Mouse (Mus musculus) spleen, postnatal 4 days (tissue): ENCODE results near the gene Cep128.

Experiments used
- DNase-seq, 2 experiments: peaks; one replicate each; pipeline ENCODE4 v3.0.0; 2022; ENCODE audit warnings: low spot score in 2 of 2

Cep128 gene

DNA sequence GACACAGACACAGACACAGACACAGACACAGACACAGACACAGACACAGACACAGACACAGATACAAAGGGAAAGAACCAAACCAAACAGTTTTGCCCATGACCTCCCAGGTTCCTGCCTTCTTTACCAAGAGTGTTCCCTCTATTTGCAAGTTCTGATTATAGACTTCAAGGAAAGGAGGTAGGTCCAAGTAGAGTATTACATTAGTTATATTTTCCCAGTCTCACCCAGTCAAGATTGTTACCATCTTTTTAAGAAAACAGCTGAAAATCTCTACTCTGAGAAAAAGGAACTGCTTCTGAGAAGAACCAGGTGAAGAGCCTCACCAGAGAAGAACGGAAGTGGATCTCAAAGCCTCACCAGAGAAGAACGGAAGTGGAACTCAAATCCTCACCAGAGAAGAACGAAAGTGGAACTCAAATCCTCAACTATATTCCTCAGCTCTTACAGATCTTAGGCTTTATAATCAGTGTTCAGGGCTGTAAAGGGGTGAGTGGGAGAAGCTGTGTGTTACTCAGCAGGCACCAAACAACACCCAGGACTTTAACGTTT, 200.8 kb downstream of the Cep128 start:
- no peak for DNase-seq

DNA sequence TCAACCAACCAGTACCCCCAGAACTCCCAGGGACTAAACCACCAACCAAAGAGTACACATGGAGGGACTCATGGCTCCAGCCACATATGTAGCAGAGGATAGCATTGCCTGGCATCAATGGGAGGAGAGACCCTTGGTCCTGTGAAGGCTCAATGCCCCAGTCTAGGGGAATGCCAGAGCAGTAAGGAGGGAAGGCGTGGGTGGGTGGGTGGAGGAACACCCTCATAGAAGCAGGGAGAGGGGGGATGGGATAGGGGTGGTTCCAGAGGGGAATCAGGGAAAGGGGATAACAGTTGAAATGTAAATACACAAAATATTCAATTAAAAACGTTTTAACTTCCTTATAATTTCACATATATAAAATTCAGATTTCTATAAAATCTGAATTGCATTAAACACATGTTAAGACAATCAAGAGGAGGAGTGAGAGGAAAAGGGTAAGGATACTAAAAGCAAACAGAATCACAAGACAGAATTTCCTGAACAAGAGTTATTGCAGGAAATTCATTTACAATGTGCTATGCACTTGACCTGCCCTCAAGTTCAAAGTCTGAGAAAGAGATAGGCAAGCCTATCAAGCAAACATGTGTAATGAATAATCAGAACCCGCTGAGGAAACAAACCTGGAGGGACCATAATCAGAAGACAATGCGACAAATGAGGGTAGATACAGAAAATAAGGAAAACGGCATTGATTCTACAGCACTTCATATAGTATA, 207.2 kb downstream of the Cep128 start:
- DNase-seq, result no peak

DNA sequence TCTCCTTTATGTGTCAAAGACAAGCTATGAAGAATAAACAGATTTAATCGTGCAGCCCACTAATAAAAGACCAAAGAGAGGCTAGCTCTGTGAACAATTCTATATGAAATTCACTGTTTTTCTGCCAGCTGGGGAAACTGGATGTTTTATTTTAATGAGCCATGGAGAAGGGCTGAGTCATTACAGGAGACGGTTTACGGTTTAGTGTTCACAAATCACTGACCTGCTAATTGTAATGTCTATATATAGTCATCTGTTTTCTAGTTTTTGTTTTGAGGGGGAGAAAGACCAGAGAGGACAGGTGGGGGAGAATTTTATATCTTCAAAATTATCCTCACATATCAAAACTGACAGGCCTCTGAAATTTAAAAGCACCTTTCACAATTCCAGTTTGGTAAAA, 212.6 kb downstream of the Cep128 start:
- no peak for DNase-seq

DNA sequence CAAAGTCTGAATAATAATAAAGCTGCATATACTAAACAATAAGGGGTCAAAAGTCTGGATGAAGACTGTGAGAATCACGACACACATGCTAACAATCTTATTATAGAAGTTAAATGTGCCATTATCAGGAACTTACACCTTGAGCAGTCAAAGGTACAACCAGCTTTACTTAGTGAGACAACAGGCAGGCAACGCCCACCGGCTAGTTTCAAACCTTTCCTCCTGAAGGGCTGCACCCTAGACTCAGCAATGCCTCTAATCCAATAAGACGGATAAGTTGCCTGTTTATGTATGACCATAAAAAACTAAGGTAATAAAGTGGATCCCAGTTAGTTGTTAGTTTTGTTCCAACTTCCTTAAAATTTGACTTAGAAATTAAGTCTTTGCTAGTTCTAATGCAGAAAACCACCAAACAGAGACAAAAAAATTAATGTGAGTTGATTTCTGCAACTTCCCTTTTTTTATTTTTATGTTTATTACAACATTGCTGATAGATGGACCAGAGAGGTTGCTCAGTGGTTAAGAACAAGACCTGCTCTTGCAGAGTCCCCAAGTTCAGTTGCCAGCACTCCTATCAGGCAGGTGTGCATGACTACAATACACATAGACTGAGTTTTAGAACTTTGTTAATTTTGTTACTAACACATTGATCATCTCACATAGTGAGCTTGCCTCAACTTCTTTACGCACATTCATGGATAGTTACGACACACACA, 223.0 kb downstream of the Cep128 start:
- DNase-seq, result no peak

DNA sequence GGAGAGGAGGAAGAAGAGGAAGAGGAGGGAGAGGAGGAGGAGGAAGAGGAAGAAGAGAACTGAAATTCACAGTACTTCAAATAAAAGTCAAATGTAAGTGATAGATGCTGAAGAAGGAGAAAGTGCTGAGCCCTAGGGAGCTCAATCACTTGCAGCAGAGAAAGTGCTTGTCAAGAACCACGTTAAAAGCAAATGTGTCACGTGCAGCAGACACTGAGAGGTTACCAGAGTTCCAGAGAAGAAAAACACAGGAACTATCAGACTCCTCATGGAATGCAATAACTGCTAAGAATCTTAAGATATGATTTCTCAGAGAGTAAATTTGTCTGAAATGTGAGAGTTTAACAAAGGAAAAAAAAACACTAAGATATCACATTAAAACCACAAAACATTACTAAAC, 225.7 kb downstream of the Cep128 start:
- no peak for DNase-seq

DNA sequence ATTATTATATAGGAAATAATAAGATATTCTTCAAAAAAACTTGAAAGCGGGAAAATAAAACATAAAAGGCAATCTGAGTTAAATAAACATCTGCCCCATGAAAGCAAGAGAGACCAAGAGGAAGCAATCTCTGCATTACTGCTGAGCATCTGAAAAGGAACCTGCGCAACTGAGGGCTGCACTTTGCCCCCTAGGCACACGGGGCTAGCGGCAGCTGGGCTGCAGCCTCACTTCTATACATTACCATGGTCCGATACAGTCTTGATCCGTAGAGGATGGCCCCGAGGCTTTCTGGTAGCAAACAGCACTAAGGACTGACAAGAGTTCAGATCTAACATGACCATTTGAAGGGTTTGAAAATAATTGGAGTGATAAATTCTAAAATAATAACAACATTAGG, 230.2 kb downstream of the Cep128 start:
- DNase-seq, result no peak

DNA sequence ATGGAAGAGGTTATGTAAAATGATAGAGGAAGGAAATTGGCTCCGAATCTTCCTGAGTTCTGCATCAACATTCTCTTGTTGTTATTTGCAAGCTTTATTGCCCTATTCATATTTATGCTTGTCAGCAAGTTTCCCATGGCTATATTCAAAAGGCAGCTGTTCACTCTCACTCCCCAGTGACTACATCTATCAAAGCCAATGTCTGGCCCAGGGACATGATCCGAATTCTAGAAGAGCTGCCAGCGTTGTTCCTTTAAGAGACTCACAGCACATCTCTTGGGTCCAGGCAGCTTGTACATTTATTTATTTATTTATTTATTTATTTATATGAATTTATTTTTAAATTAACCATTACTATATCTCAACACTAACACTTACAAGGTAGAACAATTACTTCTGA, 235.1 kb downstream of the Cep128 start:
- DNase-seq, result no peak

DNA sequence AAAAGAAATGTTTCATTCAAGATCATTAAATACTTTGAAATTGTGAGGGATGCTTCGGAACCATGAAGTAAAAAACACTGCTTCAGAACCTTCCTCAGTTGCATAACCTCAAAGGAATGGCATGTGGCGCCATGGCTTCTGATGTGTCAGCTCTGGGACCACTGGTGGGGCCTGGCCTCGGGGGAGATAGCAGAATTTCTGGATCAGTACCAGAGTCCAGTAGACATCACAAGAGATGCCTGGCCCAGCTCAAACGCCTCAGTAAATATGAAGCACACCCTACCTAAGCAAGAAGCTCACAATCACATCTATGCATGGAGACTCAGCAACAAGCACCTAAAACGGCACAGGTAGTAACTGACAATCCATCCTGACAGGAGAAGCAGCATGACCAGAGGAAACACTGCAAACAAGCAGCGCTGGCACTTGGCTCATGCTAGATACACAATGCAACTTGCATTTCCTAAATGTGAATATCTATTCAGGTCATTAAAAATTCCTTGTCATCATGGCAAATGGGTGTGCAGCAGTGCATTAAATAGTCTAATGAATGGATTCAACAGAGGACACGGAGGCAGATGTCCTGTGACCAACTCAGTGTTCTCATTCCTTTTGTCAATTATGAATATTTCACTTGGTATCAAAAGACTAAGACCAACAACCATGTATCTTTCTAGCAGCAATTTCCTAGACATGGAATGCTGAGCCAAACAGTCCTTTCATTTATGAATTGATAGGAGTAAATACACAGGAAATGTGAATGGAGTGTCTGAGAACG, 249.3 kb downstream of the Cep128 start:
- no peak for DNase-seq

DNA sequence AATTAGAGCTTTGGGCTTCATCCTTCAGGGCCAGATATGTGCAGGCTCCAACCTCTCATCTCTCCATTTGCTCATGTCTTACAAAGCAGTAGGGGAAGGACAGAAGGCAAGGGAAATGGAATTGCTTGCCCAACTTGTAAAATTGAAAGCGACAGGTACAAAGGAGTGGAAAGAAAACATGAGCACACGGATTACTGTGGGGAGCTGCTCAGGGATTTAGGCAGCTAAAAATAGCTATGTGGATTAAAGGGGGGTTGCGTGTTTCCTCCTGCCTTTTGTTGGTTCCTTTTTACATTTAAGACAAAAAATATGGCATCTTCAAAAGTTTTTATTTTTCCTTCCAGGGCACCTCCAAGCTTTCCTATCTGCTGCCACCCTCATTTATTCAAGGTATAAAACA, 269.2 kb downstream of the Cep128 start:
- no peak for DNase-seq

DNA sequence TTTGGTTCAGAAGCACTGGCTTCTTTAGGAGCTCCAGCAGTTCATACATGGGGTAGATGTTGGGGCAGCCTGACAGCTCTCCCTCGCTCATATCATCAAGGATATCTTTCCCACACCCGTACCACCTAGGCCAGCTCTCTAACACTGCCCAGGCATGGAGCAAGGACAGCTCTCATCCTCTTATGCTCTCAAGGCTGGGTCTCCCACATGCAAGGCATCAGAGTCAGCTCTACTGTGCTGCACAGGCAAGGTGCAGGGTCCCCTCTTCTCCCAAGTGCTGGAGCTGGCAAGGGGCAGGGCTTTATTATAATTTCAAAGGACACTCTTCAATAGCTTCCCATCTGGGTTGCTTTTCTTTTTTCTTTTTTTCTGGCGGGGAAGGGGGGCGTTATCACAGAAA, 280.9 kb downstream of the Cep128 start:
- no peak for DNase-seq

DNA sequence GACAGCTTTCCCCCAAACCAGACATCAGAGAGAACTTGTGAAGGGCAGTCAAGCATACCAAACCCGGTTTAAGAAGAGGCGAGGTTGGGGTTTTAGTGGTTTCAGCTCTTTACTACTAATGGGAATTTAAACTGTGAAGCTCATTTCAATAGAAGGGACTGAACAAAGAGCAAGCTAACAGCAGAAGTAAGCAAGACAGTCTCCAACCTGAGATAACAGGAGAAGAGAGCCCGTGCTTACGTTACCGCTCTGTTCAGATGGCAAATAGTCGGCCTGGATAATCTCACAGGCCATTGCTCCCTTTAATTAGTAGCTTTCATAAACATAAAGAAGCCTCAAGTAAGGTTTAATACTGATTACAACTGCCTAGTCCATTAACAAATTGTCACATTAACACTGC, 286.3 kb downstream of the Cep128 start:
- no peak for DNase-seq

DNA sequence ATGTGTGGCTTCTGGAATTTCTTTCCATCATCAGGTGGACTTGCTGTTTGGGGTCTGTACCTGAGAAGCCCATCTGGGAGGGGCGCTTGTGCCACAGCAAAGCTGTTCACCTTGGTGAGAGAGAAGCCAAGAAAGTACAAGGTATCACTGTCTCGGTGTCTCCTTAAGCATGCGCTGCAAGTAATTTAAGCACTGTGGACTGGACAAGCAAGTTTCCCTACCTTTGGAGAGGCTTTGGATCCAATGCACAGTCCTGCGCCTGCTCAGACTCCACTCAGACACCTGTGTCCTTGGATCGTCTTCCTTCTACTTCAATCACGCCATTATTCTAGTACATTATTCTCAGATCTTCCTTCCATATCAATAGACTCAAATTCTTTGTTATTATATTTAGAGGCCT, 288.0 kb downstream of the Cep128 start:
- no peak for DNase-seq

DNA sequence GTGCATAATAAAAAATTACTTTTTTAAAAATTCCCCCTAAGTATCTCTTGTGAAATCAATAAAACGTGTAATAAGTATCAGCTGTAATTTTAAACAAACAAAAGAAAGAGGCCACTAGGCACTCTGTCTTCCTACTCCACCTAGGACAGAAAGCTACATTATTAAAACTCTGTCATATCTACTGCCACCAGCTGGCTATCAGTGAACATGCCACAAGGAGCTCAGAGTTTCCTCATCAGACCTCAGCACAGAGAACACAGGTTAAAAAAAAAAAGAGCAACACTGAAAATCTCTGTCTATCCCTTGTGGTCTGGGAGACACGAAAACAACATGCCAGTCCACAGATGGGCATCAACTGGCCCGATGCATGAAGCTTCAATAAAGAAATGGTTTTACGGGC, 295.9 kb downstream of the Cep128 start:
- DNase-seq, result no peak

DNA sequence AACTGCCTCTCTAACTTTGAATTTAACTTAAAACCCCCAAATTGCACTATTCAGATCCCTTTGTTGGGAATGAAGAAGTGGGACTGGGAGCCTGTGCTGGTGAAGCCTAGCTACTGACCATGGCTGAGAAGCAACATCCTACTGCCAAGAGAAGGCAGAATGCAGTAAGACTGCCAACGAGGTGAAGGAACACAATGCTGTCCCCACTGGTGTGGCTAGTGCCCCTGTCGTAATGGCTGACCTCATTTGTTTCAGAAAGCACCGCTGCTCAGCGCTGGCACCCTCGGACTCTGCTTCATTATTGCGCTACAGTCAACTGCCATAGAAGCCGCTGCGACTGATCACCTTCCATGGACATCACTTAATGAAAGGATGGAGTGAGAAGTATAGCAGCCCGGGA, 298.2 kb downstream of the Cep128 start:
- DNase-seq, result no peak

DNA sequence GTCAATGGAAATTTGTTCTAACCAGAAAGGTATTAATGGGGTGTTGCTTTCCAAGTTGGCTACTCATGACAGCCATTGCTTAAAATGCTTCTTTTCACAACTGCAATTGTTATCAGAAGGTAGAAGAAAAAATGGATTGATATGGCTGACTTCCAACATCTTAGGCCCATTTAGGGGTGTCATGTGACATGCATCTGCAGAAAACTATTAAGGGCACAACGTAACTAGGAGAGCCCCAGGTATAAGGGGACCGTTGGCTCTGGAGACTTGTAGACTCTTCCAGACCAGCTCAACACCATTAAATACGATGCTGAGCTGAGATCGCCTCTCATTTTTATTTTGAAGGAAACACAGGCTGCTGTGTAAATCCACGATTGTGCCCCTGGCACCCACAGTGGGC, 308.6 kb downstream of the Cep128 start:
- no peak for DNase-seq

DNA sequence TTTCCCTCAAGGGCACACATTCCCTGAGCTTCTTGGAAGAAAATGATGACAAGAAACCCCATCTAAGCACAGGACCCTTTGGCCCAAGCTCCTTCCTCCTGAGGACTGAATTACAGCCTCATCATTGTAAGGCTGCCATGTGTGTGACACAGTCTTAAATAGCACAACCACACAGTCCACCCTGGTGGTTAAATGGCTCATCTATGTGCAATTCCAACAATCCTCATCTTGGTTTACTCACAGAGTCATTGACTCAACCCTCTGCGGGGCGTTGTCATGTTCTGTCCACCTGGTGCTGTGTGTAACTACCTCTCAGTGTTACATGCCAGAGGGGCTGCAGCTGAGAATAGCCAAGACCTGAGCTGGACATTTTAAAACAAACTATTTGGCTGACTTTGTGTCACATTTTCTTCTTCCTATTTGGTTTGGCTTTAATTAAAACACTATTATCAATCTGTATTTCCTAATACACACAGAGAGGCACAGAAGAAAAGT, 313.6 kb downstream of the Cep128 start:
- DNase-seq, result no peak

DNA sequence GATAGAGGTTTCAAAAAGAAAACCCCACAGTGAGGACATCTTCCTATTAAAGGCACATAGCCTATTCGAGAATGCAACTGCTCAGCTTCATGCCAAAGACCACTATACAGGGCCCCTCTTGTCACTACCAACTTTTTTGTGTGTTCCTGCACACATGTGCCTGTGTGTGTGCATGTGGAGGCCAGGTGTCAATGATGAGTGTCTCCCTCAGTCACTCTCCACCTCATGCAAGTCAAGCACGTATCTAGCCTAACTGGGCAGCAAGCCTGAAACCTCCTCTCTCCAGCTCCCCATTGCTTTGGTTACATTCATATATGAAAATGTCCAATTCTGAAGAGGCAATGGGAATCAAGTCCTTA, 317.1 kb downstream of the Cep128 start:
- DNase-seq, result no peak

DNA sequence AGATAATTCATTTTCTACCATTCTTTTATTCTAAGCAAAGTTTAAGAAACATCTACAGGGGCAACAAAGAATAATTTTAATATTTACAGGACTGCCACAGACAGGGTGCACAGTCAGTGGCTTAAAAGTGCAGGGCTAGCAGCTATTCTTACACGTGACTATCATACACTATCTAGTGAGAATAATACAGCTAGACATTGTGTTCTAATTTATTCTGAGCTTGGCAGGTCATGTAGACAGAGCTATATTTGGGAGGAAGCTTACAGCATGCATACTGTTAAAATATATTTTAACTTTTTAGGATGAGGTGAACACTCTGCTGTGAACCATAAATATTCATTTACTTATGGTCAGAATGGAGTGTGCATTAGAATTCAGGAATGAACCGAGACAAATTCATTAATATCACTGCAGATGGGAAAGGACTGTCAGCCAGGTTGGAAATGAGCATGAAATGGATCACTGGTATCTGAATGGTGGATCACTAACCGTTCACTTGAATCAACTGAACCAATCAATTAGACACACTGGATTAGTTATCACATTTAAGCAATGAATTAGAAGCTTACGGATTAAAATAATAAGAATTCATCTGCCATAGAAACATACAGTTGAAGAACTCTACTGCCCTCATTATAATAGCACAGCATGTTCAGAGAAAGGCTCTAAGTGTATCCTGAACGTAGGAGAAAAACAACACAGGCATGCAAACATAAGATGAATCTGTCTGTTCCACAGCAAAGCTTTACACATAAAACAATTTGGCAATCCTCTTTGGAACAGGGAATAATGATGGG, 317.7 kb downstream of the Cep128 start:
- DNase-seq, result no peak

DNA sequence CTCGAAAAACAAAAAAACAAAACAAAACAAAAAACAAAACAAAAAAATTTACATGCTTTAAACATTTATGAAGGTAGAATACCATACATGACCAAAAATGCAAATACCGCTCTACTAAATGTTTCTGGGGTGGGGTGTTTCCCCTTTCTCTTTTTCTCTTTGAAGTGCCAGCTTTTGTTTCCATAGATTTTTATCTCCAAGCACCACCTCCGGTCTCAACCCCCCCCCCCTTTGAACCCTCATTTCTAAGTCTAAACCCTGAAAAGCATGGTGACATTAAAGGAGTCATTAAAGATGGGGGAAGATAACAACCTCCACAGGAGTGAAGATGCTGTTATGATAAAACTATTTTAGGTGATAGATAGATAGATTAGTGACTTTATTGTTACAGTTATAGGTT, 318.8 kb downstream of the Cep128 start:
- no peak for DNase-seq

DNA sequence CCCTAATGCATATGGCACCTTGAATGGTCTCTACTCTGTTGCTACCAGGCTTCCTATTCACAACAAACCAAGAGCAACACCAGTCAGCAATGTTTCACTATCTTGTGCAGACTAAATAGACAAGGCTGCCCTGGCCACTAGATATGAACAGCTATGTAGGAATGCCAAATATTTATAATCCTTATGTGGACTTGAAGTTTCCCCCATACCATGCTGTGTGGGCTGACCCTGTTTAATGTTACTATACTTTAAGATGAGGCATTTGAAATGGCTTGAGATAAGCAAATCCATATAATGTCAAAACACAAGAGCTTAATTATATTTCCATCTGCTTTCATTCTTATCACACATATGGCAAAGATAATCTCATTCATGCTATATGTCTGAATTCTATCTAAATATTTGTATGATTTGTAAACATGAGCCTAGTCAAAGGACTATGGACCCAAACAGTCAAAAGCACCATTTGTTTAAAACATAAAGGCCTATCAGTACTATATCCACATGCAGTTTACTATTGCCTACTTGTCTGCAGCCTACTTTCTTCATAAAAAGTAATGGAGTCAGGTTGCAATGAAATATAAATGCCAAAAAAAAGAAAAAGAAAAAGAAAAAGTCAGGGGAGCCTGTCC, 319.7 kb downstream of the Cep128 start:
- DNase-seq, result no peak

DNA sequence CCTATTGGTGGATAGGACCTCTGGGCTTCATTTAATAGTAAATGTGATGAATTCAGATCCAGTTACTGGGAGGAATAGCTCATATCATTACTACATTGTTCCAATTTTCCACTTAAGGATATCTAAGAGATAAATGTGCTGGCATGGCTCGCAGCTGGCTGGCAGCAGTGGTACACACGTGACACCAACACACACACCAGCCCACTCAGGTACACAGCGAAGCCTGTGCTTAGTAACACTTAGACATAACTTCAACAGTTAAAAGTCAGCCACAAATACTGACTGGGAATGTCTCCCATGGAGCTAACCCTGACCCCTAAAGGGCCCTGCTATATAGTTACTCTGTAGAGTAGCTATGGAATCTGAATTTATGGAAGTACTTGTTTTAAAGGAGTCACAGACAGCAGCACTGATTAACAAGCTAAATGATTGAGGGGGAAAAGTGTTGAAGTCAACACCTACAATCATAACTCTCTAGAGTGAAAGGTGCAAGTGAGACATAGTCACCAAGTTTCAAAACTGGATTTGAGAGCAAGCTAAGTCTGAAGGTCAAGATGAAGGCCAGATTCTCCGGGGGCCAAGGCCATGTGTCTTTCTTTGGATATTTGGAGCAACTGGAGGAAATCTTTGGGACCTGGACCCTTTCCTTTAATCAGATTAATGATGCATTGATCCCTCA, 320.7 kb downstream of the Cep128 start:
- no peak for DNase-seq
